Mouse (Mus musculus): Measurements from ENCODE around the gene Gm12185.
"Not testable (repeated sequence)": the region's sequence is repeated elsewhere in the genome, so short reads cannot be mapped to it uniquely, and the experiment has no call there.

- TF ChIP-seq EP300, CTCF (IDR thresholded peaks at IDR 0.05; ENCODE audit: low read depth): not testable (repeated sequence)
These were observed 17.3 kb downstream of the Gm12185 start for GRCm38 (mm10) chr11:48974686-48975085.

Measured in liver, postnatal 0 days (tissue).